Comparison of ENCODE assay signal across 8 mouse cellular contexts in genomic region chr6:42350021-42350967, GRCm38 (mm10). TPM values are rescaled to one million over a fixed set of nuclear protein-coding genes. Genes with fewer than 3 reads are reported as not detected.
A peak's percentile ranks its signal among the peaks of the same experiment; 100 is the strongest.
DNase-seq lines count a peak whose midpoint lies in the region; ATAC-seq and TF ChIP-seq lines count a peak whose summit lies in the region.

No protein-coding gene starts in this region.

- no peak for TF ChIP-seq CTCF in small intestine, adult 2 months (IDR thresholded peaks at IDR 0.05; ENCODE audit: extremely low read depth, insufficient read length, insufficient replicate concordance, low read depth, low read length)

- H3K4me1 ChIP-seq in megakaryocyte, embryonic 14.5 days: peaks cover 69% of the 10 kb centered on the region
- H3K4me1 ChIP-seq in small intestine, adult 2 months (ENCODE audit: control insufficient read depth, insufficient read depth, insufficient read length, low read length): peaks cover 33% of the 10 kb centered on the region

- H3K4me3 ChIP-seq in megakaryocyte, embryonic 14.5 days (replicated peaks): peak overlapping the region; percentile 98
- peak overlapping the region; percentile 83 for H3K4me3 ChIP-seq in macrophage (ENCODE audit: inconsistent target)
- H3K4me3 ChIP-seq in small intestine, adult 2 months (ENCODE audit: low read depth, low read length): peak overlapping the region; percentile 79

- no peaks in the 10 kb centered on the region for H3K27me3 ChIP-seq in megakaryocyte, embryonic 14.5 days (replicated peaks)
- no peaks in the 10 kb centered on the region for H3K27me3 ChIP-seq in small intestine, adult 2 months (ENCODE audit: control insufficient read depth, insufficient read depth, low read length)

- DNase-seq in cerebellum, postnatal 36 days: peak; percentile 72 to 79
- DNase-seq in gastrocnemius, postnatal 10 days: peak; percentile 91
- DNase-seq in left cerebral cortex, postnatal 10 days (ENCODE audit: extremely low spot score in 1 of 2, low spot score in 2 of 2): peak; percentile 52 to 88

- TF ChIP-seq POLR2A in small intestine, adult 2 months (IDR thresholded peaks at IDR 0.05; ENCODE audit: low read depth, low read length): peak; percentile 98

- H3K9me3 ChIP-seq in megakaryocyte, embryonic 14.5 days: no peaks in the 10 kb centered on the region

- intact Hi-C loops in left cerebral cortex, postnatal 10 days (cut with DNase I): no loop called here

- no peak for ATAC-seq in megakaryocyte, adult 5-6 weeks (ENCODE audit: poor library complexity, severe bottlenecking)
- ATAC-seq in inflammation-experienced regulatory T-cells, adult 6 months: peak; percentile 4

- peaks cover 29% of the 10 kb centered on the region for H3K79me2 ChIP-seq in macrophage (ENCODE audit: inconsistent target)

- WGBS in macrophage (ENCODE audit: missing documents): 1% methylated on average over 65 of the region's 72 CpGs
- WGBS in small intestine, adult 2 months: 1% methylated on average over 72 of the region's 72 CpGs

- peak overlapping the region; percentile 81 for H3K27ac ChIP-seq in macrophage
- H3K27ac ChIP-seq in small intestine, adult 2 months (ENCODE audit: insufficient read depth, low read depth, low read length): peak overlapping the region; percentile 30

- H3K36me3 ChIP-seq in megakaryocyte, embryonic 14.5 days (replicated peaks; ENCODE audit: low read length): peaks cover 53% of the 10 kb centered on the region
- peaks cover 6% of the 10 kb centered on the region; the same call in 1 of the 2 replicates for H3K36me3 ChIP-seq in macrophage (ENCODE audit: inconsistent target)
- peaks cover 17% of the 10 kb centered on the region for H3K36me3 ChIP-seq in small intestine, adult 2 months (ENCODE audit: control insufficient read depth, insufficient read depth, low read length)

RNA-seq across cellular contexts. Expression of gene Zyx, which starts 0.9 kb away (rescaled TPM):
- polyA plus RNA-seq in megakaryocyte, embryonic 14.5 days (2012; ENCODE audit: insufficient read depth, low replicate concordance): 8,612 and 27,789 TPM in 2 replicates
- total RNA-seq in megakaryocyte, adult 5-6 weeks (2015): 411 and 420 TPM in 2 replicates
- 117 and 131 TPM in 2 replicates for total RNA-seq in megakaryocyte, adult 5-6 weeks (2017)
- 10 to 100 TPM; 49.8 to 58.8 TPM for total RNA-seq in gastrocnemius, postnatal 10 days (2021)
- polyA plus RNA-seq in inflammation-experienced regulatory T-cells, adult 6 months (2017; shearing (Covaris generic)): 100 to 1,000 TPM in 1 of 3 experiments, 10 to 100 TPM in 2; 39.3 to 108 (median 40.8) TPM
- 10 to 100 TPM; 55.8 to 57.6 TPM for total RNA-seq in left cerebral cortex, postnatal 10 days (2021)
- 100 to 1,000 TPM in 7 of 26 experiments, 10 to 100 TPM in 19; 41.7 to 199 (median 80.2) TPM for total RNA-seq in macrophage (2018; cell fraction: chromatin; rRNA removed)
- total RNA-seq in macrophage (2018; cell fraction: cytosol; rRNA removed): 100 to 1,000 TPM in 21 of 26 experiments, 10 to 100 TPM in 5; 77.4 to 214 (median 117) TPM
- total RNA-seq in macrophage (2018; cell fraction: nucleus; rRNA removed): 100 to 1,000 TPM in 11 of 26 experiments, 10 to 100 TPM in 15; 54.6 to 321 (median 99.8) TPM
- 63.6 to 176 TPM (median 108 TPM) in 3 replicates for polyA plus RNA-seq in macrophage (2018)
- polyA plus RNA-seq in small intestine, adult 2 months (2012; rRNA removed): 104 and 222 TPM in 2 replicates

RNA-seq across cellular contexts. Expression of gene Epha1, which starts 22.8 kb away (rescaled TPM):
- polyA plus RNA-seq in megakaryocyte, embryonic 14.5 days (2012; ENCODE audit: insufficient read depth, low replicate concordance): not detected in 2 replicates
- not detected in 2 replicates for total RNA-seq in megakaryocyte, adult 5-6 weeks (2015)
- not detected in 2 replicates for total RNA-seq in megakaryocyte, adult 5-6 weeks (2017)
- under 1 TPM; 0.35 to 0.36 TPM for total RNA-seq in gastrocnemius, postnatal 10 days (2021)
- polyA plus RNA-seq in inflammation-experienced regulatory T-cells, adult 6 months (2017; shearing (Covaris generic)): under 1 TPM; 0.19 to 0.69 (median 0.67) TPM
- total RNA-seq in left cerebral cortex, postnatal 10 days (2021): under 1 TPM; 0.22 to 0.26 TPM
- total RNA-seq in macrophage (2018; cell fraction: chromatin; rRNA removed): under 1 TPM in 2 of 26 experiments, not detected in 24; 0.16 to 0.25 TPM
- under 1 TPM in 1 of 26 experiments, not detected in 25; 0.03 TPM for total RNA-seq in macrophage (2018; cell fraction: cytosol; rRNA removed)
- not detected for total RNA-seq in macrophage (2018; cell fraction: nucleus; rRNA removed)
- polyA plus RNA-seq in macrophage (2018): not detected in 3 replicates
- polyA plus RNA-seq in small intestine, adult 2 months (2012; rRNA removed): 28.8 and 64.8 TPM in 2 replicates

RNA-seq across cellular contexts. Expression of gene Fam131b, which starts 25.9 kb away (rescaled TPM):
- polyA plus RNA-seq in megakaryocyte, embryonic 14.5 days (2012; ENCODE audit: insufficient read depth, low replicate concordance): 0.41 TPM in 1 of 2 replicates, not detected in the other
- total RNA-seq in megakaryocyte, adult 5-6 weeks (2015): not detected in 2 replicates
- not detected in 2 replicates for total RNA-seq in megakaryocyte, adult 5-6 weeks (2017)
- total RNA-seq in gastrocnemius, postnatal 10 days (2021): 1 to 10 TPM in 1 of 2 experiments, under 1 TPM in 1; 0.85 to 1.2 TPM
- not detected for polyA plus RNA-seq in inflammation-experienced regulatory T-cells, adult 6 months (2017; shearing (Covaris generic))
- total RNA-seq in left cerebral cortex, postnatal 10 days (2021): 100 to 1,000 TPM; 123 to 133 TPM
- total RNA-seq in macrophage (2018; cell fraction: chromatin; rRNA removed): under 1 TPM in 1 of 26 experiments, not detected in 25; 0.16 TPM
- not detected for total RNA-seq in macrophage (2018; cell fraction: cytosol; rRNA removed)
- total RNA-seq in macrophage (2018; cell fraction: nucleus; rRNA removed): not detected
- not detected in 3 replicates for polyA plus RNA-seq in macrophage (2018)
- polyA plus RNA-seq in small intestine, adult 2 months (2012; rRNA removed): 0.10 and 0.19 TPM in 2 replicates

RNA-seq across cellular contexts. Expression of gene Tas2r143, which starts 49.7 kb away (rescaled TPM):
- polyA plus RNA-seq in megakaryocyte, embryonic 14.5 days (2012; ENCODE audit: insufficient read depth, low replicate concordance): not detected in 2 replicates
- 0.39 and 1.6 TPM in 2 replicates for total RNA-seq in megakaryocyte, adult 5-6 weeks (2015)
- 1.5 TPM in 1 of 2 replicates, not detected in the other for total RNA-seq in megakaryocyte, adult 5-6 weeks (2017)
- not detected for total RNA-seq in gastrocnemius, postnatal 10 days (2021)
- polyA plus RNA-seq in inflammation-experienced regulatory T-cells, adult 6 months (2017; shearing (Covaris generic)): not detected
- total RNA-seq in left cerebral cortex, postnatal 10 days (2021): not detected
- 1 to 10 TPM in 15 of 26 experiments, under 1 TPM in 1, not detected in 10; 0.92 to 4.6 (median 1.8) TPM for total RNA-seq in macrophage (2018; cell fraction: chromatin; rRNA removed)
- not detected for total RNA-seq in macrophage (2018; cell fraction: cytosol; rRNA removed)
- total RNA-seq in macrophage (2018; cell fraction: nucleus; rRNA removed): 1 to 10 TPM in 8 of 26 experiments, under 1 TPM in 4, not detected in 14; 0.61 to 2.4 (median 1.1) TPM
- not detected in 3 replicates for polyA plus RNA-seq in macrophage (2018)
- not detected in 2 replicates for polyA plus RNA-seq in small intestine, adult 2 months (2012; rRNA removed)

RNA-seq across cellular contexts. Expression of gene Tas2r135, which starts 54.9 kb away (rescaled TPM):
- polyA plus RNA-seq in megakaryocyte, embryonic 14.5 days (2012; ENCODE audit: insufficient read depth, low replicate concordance): not detected in 2 replicates
- 0.25 and 0.59 TPM in 2 replicates for total RNA-seq in megakaryocyte, adult 5-6 weeks (2015)
- total RNA-seq in megakaryocyte, adult 5-6 weeks (2017): not detected in 2 replicates
- total RNA-seq in gastrocnemius, postnatal 10 days (2021): not detected
- polyA plus RNA-seq in inflammation-experienced regulatory T-cells, adult 6 months (2017; shearing (Covaris generic)): not detected
- total RNA-seq in left cerebral cortex, postnatal 10 days (2021): not detected
- total RNA-seq in macrophage (2018; cell fraction: chromatin; rRNA removed): 1 to 10 TPM in 17 of 26 experiments, under 1 TPM in 5, not detected in 4; 0.70 to 4.9 (median 2.2) TPM
- total RNA-seq in macrophage (2018; cell fraction: cytosol; rRNA removed): under 1 TPM in 2 of 26 experiments, not detected in 24; 0.17 to 0.26 TPM
- 1 to 10 TPM in 9 of 26 experiments, under 1 TPM in 8, not detected in 9; 0.40 to 3.2 (median 1.0) TPM for total RNA-seq in macrophage (2018; cell fraction: nucleus; rRNA removed)
- not detected in 3 replicates for polyA plus RNA-seq in macrophage (2018)
- polyA plus RNA-seq in small intestine, adult 2 months (2012; rRNA removed): not detected in 2 replicates

Comparison
In these comparisons a context has a peak if more than half of its experiments do, and no peak if none do; other contexts are left out.
1. RNA of gene Zyx, which starts 0.9 kb away (polyA plus RNA-seq): 8,612 to 27,789 TPM in megakaryocyte, embryonic 14.5 days; 104 to 222 TPM in small intestine, adult 2 months, 63.6 to 176 TPM in macrophage and 39.3 to 108 TPM in inflammation-experienced regulatory T-cells, adult 6 months; every median in the first group is over 10 times any median in the second.
2. RNA of gene Epha1, which starts 22.8 kb away (polyA plus RNA-seq): 28.8 to 64.8 TPM in small intestine, adult 2 months; 0.19 to 0.69 TPM in inflammation-experienced regulatory T-cells, adult 6 months, not detected in macrophage and not detected in megakaryocyte, embryonic 14.5 days; every median in the first group is over 10 times any median in the second.
3. Peak in every context shown above with its lines, with median percentiles within 50 percentile points of each other: H3K4me3 ChIP-seq and DNase-seq.